Mouse (Mus musculus): Measurements from ENCODE around the gene Nova1. TPM values are rescaled to one million over a fixed set of nuclear protein-coding genes. Genes with fewer than 3 reads are reported as not detected.

Gene Nova1
- polyA plus RNA-seq, 2 experiments: 3.3 to 6.1 TPM

DNA sequence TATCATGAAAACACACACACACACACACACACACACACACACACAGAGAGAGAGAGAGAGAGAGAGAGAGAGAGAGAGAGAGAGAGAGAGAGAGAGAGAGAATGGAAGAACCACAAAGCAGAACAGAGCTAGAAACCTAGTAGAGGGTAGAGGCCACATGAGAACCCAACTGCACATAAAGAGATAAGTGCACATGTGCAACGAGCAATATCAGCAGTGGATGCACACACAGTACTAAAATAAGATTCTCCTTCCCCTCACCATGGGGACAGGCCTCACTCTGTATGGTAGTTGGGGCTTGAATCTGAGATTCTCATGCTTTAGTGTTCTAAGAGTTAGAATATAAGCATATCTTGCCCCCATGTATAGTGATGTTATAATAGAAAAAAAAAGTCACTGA lies 86.8 kb downstream of the Nova1 start:
- 72% methylated on average over 1 of the region's 1 CpGs for WGBS
- TF ChIP-seq POLR2A (IDR thresholded peaks at IDR 0.05; ENCODE audit: borderline replicate concordance, extremely low read depth, insufficient read depth, insufficient read length): no peak
- no peak for ATAC-seq (ENCODE audit: low FRiP score, low read depth)

DNA sequence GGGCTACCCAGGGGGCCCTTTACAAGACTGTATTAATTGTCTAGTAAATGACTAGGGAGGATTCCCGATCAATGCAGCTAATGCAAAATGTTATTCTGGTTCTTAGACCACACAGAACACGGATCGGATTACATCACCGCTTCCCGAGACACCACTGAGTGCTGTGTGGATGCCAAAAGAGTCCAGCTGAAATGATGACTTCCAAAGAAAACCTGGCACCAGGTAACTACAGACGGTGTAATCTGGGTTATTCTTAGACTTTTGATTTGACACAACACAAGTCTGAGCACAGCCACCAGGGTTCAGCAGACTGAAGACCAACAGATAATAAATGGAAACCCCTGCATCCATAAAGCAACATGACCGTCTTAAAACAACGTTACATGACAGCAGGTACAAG lies 96.8 kb downstream of the Nova1 start:
- no peak overlapping the region for H3K4me3 ChIP-seq (replicated peaks; ENCODE audit: low read length)
- 25% methylated on average over 8 of the region's 8 CpGs for WGBS
- H3K4me1 ChIP-seq (ENCODE audit: control insufficient read depth, insufficient read depth, low read length): 0 out of 2 replicates have a peak, but pooled peaks cover 3% of the 10 kb centered on the region
- TF ChIP-seq POLR2A (IDR thresholded peaks at IDR 0.05; ENCODE audit: borderline replicate concordance, extremely low read depth, insufficient read depth, insufficient read length): no peak
- H3K27ac ChIP-seq (replicated peaks; ENCODE audit: low read depth, low read length): no peak overlapping the region
- no peak overlapping the region for H3K9ac ChIP-seq (ENCODE audit: low read depth, low read length, severe bottlenecking)
- no peaks in the 10 kb centered on the region for H3K9me3 ChIP-seq (ENCODE audit: control insufficient read depth, low read length)
- H3K4me2 ChIP-seq (replicated peaks; ENCODE audit: low read depth, low read length, severe bottlenecking): no peak overlapping the region
- ATAC-seq (ENCODE audit: low FRiP score, low read depth) (no peak), DNase-seq (ENCODE audit: low spot score) (no peak)
- no peaks in the 10 kb centered on the region for H3K27me3 ChIP-seq (ENCODE audit: control insufficient read depth, insufficient read depth, low read length)
- no peaks in the 10 kb centered on the region for H3K36me3 ChIP-seq (ENCODE audit: control insufficient read depth, insufficient read depth, low read length)

More for the DNA sequence above, 86.8 kb downstream of the Nova1 start:
- Histone ChIP-seq H3K36me3 (ENCODE audit: control insufficient read depth, insufficient read depth, low read length) (no peaks in the 10 kb centered on the region), H3K9me3 (ENCODE audit: control insufficient read depth, low read length) (no peaks in the 10 kb centered on the region), H3K4me3 (replicated peaks; ENCODE audit: low read length) (no peak overlapping the region), H3K4me1 (ENCODE audit: control insufficient read depth, insufficient read depth, low read length) (no peaks in the 10 kb centered on the region), H3K9ac (ENCODE audit: low read depth, low read length, severe bottlenecking) (no peak overlapping the region), H3K27ac (replicated peaks; ENCODE audit: low read depth, low read length) (no peak overlapping the region), H3K4me2 (replicated peaks; ENCODE audit: low read depth, low read length, severe bottlenecking) (no peak overlapping the region), H3K27me3 (ENCODE audit: control insufficient read depth, insufficient read depth, low read length) (no peaks in the 10 kb centered on the region)
- DNase-seq (ENCODE audit: low spot score): no peak

DNA sequence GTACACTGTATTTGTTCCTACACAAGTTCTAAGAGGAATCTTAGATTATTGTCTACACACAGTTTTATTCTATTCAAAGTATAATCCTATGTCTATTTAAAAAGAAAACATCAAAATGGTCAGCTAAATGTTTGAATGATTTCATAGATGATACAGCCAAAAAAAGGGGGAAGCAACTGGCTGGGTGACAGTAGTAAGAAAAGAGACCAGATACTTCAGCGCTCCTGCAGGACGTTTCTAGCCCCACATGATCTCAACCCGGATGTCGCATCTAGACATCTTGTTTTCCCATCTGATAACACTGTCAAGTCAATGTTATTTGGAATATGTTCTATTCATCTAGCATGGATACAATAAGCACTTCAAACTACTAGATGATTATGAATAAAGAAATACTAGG lies 99.7 kb downstream of the Nova1 start:
- DNase-seq (ENCODE audit: low spot score) (no peak), ATAC-seq (ENCODE audit: low FRiP score, low read depth) (no peak)
- no peak overlapping the region for H3K4me3 ChIP-seq (replicated peaks; ENCODE audit: low read length)
- H3K36me3 ChIP-seq (ENCODE audit: control insufficient read depth, insufficient read depth, low read length): no peaks in the 10 kb centered on the region
- no peak for TF ChIP-seq POLR2A (IDR thresholded peaks at IDR 0.05; ENCODE audit: borderline replicate concordance, extremely low read depth, insufficient read depth, insufficient read length)
- H3K9ac ChIP-seq (ENCODE audit: low read depth, low read length, severe bottlenecking): no peak overlapping the region
- H3K27ac ChIP-seq (replicated peaks; ENCODE audit: low read depth, low read length): no peak overlapping the region
- 91% methylated on average over 4 of the region's 4 CpGs for WGBS
- H3K4me2 ChIP-seq (replicated peaks; ENCODE audit: low read depth, low read length, severe bottlenecking): no peak overlapping the region
- no peaks in the 10 kb centered on the region for H3K9me3 ChIP-seq (ENCODE audit: control insufficient read depth, low read length)
- 0 out of 2 replicates have a peak, but pooled peaks cover 3% of the 10 kb centered on the region for H3K4me1 ChIP-seq (ENCODE audit: control insufficient read depth, insufficient read depth, low read length)
- H3K27me3 ChIP-seq (ENCODE audit: control insufficient read depth, insufficient read depth, low read length): no peaks in the 10 kb centered on the region

DNA sequence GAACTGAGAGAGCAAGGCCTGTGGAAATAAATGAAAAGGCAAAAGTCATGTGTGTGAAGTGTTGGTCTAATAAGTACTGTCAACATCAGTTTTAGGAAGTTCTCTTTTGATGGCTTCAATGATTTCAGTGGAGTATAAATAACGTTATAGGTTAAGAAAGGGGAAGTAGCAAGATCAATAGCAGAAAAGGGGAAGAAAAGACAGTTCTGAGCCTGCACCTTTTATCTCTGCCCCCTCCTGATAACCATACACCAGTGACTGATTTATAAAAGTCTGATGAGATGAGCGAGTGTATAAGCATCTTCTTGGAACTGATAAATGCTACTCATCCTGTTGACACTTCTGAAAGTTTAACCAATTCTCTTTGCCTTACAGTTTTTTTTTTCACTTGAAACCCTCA lies 108.6 kb downstream of the Nova1 start:
- no peaks in the 10 kb centered on the region for H3K36me3 ChIP-seq (ENCODE audit: control insufficient read depth, insufficient read depth, low read length)
- H3K4me2 ChIP-seq (replicated peaks; ENCODE audit: low read depth, low read length, severe bottlenecking): no peak overlapping the region
- no peak overlapping the region for H3K4me3 ChIP-seq (replicated peaks; ENCODE audit: low read length)
- H3K9me3 ChIP-seq (ENCODE audit: control insufficient read depth, low read length): no peaks in the 10 kb centered on the region
- no peak overlapping the region for H3K9ac ChIP-seq (ENCODE audit: low read depth, low read length, severe bottlenecking)
- TF ChIP-seq POLR2A (IDR thresholded peaks at IDR 0.05; ENCODE audit: borderline replicate concordance, extremely low read depth, insufficient read depth, insufficient read length): no peak
- H3K27ac ChIP-seq (replicated peaks; ENCODE audit: low read depth, low read length): no peak overlapping the region
- H3K27me3 ChIP-seq (ENCODE audit: control insufficient read depth, insufficient read depth, low read length): no peaks in the 10 kb centered on the region
- H3K4me1 ChIP-seq (ENCODE audit: control insufficient read depth, insufficient read depth, low read length): no peaks in the 10 kb centered on the region
- WGBS: 71% methylated on average over 2 of the region's 2 CpGs
- no peak for DNase-seq (ENCODE audit: low spot score)
- no peak for ATAC-seq (ENCODE audit: low FRiP score, low read depth)

DNA sequence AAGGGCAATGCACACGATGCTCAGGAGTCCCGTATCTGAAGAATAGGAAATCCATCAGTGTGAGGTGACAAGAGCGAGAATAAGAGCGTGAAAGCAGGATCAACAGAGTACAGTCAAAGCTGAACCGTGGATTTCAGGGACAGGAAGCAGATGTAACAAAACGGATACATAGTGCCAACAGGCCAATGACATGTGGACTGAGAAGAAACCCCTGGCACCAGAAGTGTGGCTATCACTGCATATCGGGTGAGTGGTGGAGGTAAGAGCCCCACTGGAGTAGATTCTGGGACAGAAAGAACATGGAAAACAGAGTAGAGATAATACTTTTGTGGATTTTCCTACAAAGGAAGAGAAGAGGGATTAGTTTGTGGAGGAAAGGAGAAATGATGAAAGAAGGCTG lies 109.3 kb downstream of the Nova1 start:
- Histone ChIP-seq H3K4me3 (replicated peaks; ENCODE audit: low read length) (no peak overlapping the region), H3K4me1 (ENCODE audit: control insufficient read depth, insufficient read depth, low read length) (no peaks in the 10 kb centered on the region), H3K27ac (replicated peaks; ENCODE audit: low read depth, low read length) (no peak overlapping the region), H3K36me3 (ENCODE audit: control insufficient read depth, insufficient read depth, low read length) (no peaks in the 10 kb centered on the region), H3K9me3 (ENCODE audit: control insufficient read depth, low read length) (no peaks in the 10 kb centered on the region), H3K27me3 (ENCODE audit: control insufficient read depth, insufficient read depth, low read length) (no peaks in the 10 kb centered on the region), H3K9ac (ENCODE audit: low read depth, low read length, severe bottlenecking) (no peak overlapping the region), H3K4me2 (replicated peaks; ENCODE audit: low read depth, low read length, severe bottlenecking) (no peak overlapping the region)
- ATAC-seq (ENCODE audit: low FRiP score, low read depth) (no peak), DNase-seq (ENCODE audit: low spot score) (no peak)
- 88% methylated on average over 7 of the region's 7 CpGs for WGBS
- TF ChIP-seq POLR2A (IDR thresholded peaks at IDR 0.05; ENCODE audit: borderline replicate concordance, extremely low read depth, insufficient read depth, insufficient read length): no peak

DNA sequence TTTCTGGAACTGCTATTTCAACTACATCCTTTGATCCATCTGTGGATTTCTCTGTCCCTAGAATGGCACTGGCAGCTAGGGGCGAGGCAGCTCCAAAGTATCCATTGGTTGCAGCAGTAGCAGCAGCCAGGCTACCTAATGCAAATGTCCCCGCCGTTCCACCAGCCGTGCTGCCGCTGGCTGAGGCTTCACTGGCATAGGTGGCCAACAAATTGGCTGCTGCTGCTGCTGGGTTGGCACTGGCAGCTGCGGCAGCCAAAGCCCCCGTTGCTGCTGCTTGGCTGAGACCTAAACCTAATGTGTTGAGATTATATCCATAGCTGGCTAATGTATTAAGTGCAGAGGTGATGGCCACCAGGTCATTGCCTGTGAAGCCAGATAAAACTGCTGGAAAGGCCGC lies 118.5 kb downstream of the Nova1 start:
- no peaks in the 10 kb centered on the region for H3K36me3 ChIP-seq (ENCODE audit: control insufficient read depth, insufficient read depth, low read length)
- no peak overlapping the region for H3K4me3 ChIP-seq (replicated peaks; ENCODE audit: low read length)
- ATAC-seq (ENCODE audit: low FRiP score, low read depth) (no peak), DNase-seq (ENCODE audit: low spot score) (no peak)
- no peaks in the 10 kb centered on the region for H3K4me1 ChIP-seq (ENCODE audit: control insufficient read depth, insufficient read depth, low read length)
- 81% methylated on average over 8 of the region's 8 CpGs for WGBS
- TF ChIP-seq POLR2A (IDR thresholded peaks at IDR 0.05; ENCODE audit: borderline replicate concordance, extremely low read depth, insufficient read depth, insufficient read length): no peak
- no peaks in the 10 kb centered on the region for H3K9me3 ChIP-seq (ENCODE audit: control insufficient read depth, low read length)
- no peak overlapping the region for H3K9ac ChIP-seq (ENCODE audit: low read depth, low read length, severe bottlenecking)
- no peaks in the 10 kb centered on the region for H3K27me3 ChIP-seq (ENCODE audit: control insufficient read depth, insufficient read depth, low read length)
- no peak overlapping the region for H3K4me2 ChIP-seq (replicated peaks; ENCODE audit: low read depth, low read length, severe bottlenecking)
- H3K27ac ChIP-seq (replicated peaks; ENCODE audit: low read depth, low read length): no peak overlapping the region
